Mouse (Mus musculus) left cerebral cortex, adult 9 months (tissue): ENCODE measurements at regions not wholly inside any gene's neighbourhood (a gene's known extent, or its start where the extent isn't known, plus 50 kb on each side); places are given as distances from the start of the nearest gene placed in this dataset.
A peak's percentile ranks its signal among the peaks of the same experiment; 100 is the strongest.

Experiments used
- DNase-seq, 2 experiments: peaks; one replicate each; pipeline ENCODE4 v3.0.0; 2022; ENCODE audit warnings: low spot score in 2 of 2

- DNase-seq = no peak
Observed at GRCm38 (mm10) chr8:89341686-89342085, 297.7 kb upstream of the Sall1 start.

GRCm38 (mm10) chr8:89335416-89335815 is 291.5 kb upstream of the Sall1 start:
- no peak for DNase-seq

GRCm38 (mm10) chr8:89325751-89326351 is 281.9 kb upstream of the Sall1 start:
- DNase-seq = no peak

- no peak for DNase-seq
Observed at GRCm38 (mm10) chr8:89325248-89325645, 281.3 kb upstream of the Sall1 start.

- no peak for DNase-seq
Observed at GRCm38 (mm10) chr8:89324462-89325247, 280.7 kb upstream of the Sall1 start.

- DNase-seq = peak in 1 of 2 experiments; percentile 12
Observed at GRCm38 (mm10) chr8:89317514-89318289, 273.7 kb upstream of the Sall1 start.

- no peak for DNase-seq
Observed at GRCm38 (mm10) chr8:89316566-89317175, 272.7 kb upstream of the Sall1 start.

- DNase-seq = no peak
Observed at GRCm38 (mm10) chr8:89314907-89315306, 270.9 kb upstream of the Sall1 start.

GRCm38 (mm10) chr8:89310696-89311214 is 266.8 kb upstream of the Sall1 start:
- DNase-seq = no peak

GRCm38 (mm10) chr8:89309591-89309990 is 265.6 kb upstream of the Sall1 start:
- no peak for DNase-seq

- no peak for DNase-seq
Observed at GRCm38 (mm10) chr8:89308950-89309349, 265.0 kb upstream of the Sall1 start.

GRCm38 (mm10) chr8:89308532-89308931 is 264.6 kb upstream of the Sall1 start:
- no peak for DNase-seq

GRCm38 (mm10) chr8:89307601-89308000 is 263.6 kb upstream of the Sall1 start:
- DNase-seq = no peak

- DNase-seq = no peak
Observed at GRCm38 (mm10) chr8:89307085-89307484, 263.1 kb upstream of the Sall1 start.

- no peak for DNase-seq
Observed at GRCm38 (mm10) chr8:89304116-89304515, 260.2 kb upstream of the Sall1 start.

- no peak for DNase-seq
Observed at GRCm38 (mm10) chr8:89303326-89303725, 259.4 kb upstream of the Sall1 start.

- no peak for DNase-seq
Observed at GRCm38 (mm10) chr8:89299637-89300036, 255.7 kb upstream of the Sall1 start.

GRCm38 (mm10) chr8:89295686-89296085 is 251.7 kb upstream of the Sall1 start:
- no peak for DNase-seq

- no peak for DNase-seq
Observed at GRCm38 (mm10) chr8:89289017-89289416, 245.1 kb upstream of the Sall1 start.

GRCm38 (mm10) chr8:89284871-89285564 is 241.1 kb upstream of the Sall1 start:
- no peak for DNase-seq
